Mouse (Mus musculus): ENCODE data around the gene Poc1a.

- TF ChIP-seq CTCF (conservative IDR thresholded peaks at IDR 0.05; ENCODE audit: insufficient read depth, insufficient read length, low read depth, low read length): peak; percentile 35
- peak; percentile 30 for TF ChIP-seq POLR2A (IDR thresholded peaks at IDR 0.05; ENCODE audit: low read depth, low read length)
These were observed 49.0 kb upstream of the Poc1a start for GRCm38 (mm10) chr9:106231816-106232215.
